Mouse (Mus musculus) layer of hippocampus, postnatal 14 days (tissue): ENCODE data around the gene Sgsm2. TPM values are rescaled to one million over a fixed set of nuclear protein-coding genes. Genes with fewer than 3 reads are reported as not detected.

Experiments
- DNase-seq, 2 experiments: peaks; one replicate each; pipeline ENCODE4 v3.0.0; 2021 to 2022; ENCODE audit warnings: low spot score in 2 of 2, mixed read lengths in 1 of 2
- total RNA-seq, 2 experiments: library from RNA; stranded (reverse); gene quantifications; 2 replicates each; pipeline ENCODE4 v1.2.3; 2021

The Sgsm2 gene
- total RNA-seq, 2 experiments from 2014 or later = 69.6 to 73.0 TPM

DNA sequence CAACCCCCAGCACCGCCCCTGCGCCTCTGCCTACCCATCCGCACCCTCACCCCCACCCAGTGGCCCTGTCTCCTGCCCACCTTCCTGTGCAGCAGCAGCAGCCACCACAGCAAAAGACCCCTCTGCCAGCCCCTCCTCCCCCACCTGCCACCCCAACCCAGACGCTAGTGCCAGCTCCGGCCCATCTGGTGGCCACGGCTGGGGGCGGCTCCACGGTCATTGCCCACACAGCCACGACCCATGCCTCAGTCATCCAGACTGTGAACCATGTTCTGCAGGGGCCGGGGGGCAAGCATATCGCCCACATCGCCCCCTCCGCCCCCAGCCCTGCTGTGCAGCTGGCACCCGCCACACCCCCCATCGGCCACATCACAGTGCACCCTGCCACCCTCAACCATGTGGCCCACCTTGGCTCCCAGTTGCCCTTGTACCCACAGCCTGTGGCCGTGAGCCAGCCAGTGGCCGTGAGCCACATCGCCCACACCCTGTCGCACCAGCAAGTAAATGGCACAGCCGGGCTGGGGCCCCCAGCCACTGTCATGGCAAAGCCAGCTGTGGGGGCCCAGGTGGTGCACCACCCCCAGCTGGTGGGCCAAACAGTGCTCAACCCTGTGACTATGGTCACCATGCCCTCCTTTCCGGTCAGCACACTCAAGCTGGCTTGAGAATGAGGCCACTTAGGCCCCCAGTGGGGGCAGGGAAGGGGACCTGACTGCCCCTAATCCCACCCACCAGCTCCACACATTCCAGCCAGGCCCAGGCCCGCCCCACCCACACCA is 54.0 kb downstream of the Sgsm2 start:
- DNase-seq = no peak

DNA sequence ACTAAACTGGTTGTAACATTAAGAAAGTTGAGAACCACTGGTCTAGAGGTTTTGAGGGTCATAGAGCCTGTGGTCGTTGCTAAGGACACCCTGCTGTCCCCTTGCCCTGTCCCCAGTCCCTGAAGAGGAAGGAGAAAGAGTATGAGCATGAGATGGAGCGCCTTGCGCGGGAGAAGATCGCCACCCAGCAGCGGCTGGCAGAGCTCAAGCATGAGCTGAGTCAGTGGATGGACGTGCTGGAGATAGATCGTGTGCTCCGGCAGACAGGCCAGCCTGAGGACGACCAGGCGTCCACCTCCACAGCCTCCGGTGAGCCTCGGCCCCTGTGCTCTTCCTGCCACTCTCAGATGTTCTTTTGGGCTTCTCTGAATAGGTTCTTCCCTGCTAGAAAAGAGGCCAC is 54.8 kb downstream of the Sgsm2 start:
- DNase-seq = no peak

DNA sequence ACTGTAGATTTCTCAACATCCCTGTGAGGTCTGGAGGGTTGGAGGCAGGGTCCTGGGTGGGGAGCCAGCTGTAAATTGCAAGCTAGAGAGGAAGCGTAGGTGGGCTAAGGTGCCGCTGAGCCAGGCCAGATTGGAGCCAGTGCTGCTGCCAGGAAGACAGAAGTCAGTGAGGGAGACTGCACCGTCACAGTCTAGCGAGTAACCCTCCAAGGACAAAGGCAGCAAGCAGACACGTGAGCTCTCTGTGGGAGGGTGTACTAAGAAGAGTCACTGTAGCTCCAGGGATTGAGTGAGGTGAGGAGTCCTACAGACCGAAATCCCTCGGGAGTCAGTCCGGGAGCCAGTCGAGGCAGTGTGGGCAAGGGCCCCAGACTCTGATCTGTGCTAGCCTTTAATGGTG is 55.5 kb downstream of the Sgsm2 start:
- no peak for DNase-seq

DNA sequence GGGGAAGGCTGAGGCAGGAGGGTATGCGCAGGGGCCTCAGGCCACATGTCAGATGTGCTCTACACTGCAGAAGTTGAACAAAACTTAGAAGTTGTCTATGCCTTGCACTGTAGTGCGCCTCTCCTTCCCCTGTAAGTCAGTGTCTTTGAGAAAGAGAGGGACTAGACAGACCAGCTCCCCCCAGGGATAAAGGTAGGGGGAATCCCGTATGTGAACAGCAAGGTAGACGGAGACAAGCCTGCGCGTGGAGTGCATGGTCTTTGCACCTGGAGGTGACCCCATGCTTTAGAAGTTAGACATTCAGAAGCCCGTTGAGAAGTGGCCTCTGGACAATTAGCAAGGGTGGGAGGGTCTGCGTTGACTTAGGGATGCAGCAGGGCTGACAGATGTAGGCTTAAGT is 56.1 kb downstream of the Sgsm2 start:
- DNase-seq = no peak

DNA sequence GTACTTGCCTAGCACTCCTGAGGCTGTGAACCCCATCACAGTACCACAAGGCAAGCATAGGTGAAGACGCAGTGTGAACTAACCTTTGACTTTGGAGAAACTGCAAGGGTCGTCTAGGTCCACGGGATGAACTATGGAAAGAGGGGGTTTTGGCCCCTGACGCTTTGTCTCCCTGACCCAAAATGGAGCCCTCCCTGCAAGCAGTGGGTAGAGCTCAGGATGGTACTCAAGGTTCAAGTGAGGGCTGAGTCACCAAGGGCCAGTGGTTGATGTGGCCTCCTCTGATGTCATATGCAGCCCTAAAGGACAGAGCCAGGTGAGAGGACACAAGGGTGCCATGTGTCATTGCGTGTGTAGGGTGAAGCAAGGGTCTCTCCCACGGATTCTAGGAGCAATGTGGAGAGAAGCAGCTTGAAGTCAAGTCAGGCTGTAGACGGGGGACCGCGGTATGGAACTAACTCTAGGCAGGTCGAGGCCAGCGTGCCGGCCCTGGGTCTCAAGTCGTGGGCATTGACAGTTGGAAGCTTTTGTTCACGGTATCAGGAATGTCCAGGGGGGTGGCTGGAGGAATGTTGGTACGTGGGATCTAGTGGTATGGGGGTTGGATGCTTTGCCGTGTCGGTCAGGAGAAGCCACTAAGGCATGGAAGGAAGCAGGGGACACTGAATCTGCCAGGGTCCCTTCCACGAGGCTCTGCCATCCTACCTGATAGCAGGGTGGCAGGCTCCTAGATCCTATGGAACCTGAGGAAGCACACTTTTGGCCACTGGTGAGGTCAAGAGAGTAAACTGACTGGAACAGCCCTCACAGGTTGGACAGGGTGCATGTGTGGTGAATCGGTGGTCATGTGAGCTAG is 56.8 kb downstream of the Sgsm2 start:
- DNase-seq = no peak

DNA sequence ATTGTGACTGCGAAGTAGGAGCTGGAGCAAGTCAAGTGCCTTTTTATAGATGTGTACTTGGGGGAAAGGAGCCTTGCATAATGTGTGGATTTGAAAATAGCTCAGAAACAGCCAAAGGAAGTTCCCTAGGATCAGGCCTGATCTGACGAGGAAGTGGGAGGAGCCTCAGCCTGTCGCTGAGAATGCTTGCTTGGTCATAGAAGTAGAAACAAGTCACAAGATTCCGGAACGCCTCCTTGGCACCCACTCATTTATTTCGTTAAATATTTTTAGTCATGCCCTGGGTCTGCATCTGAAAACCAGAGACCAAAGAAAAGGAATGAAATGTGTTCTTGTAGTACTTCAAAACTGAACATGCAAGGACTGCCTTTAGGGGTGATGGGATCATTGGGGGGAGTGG is 57.9 kb downstream of the Sgsm2 start:
- DNase-seq = peak in 1 of 2 experiments; percentile 65

DNA sequence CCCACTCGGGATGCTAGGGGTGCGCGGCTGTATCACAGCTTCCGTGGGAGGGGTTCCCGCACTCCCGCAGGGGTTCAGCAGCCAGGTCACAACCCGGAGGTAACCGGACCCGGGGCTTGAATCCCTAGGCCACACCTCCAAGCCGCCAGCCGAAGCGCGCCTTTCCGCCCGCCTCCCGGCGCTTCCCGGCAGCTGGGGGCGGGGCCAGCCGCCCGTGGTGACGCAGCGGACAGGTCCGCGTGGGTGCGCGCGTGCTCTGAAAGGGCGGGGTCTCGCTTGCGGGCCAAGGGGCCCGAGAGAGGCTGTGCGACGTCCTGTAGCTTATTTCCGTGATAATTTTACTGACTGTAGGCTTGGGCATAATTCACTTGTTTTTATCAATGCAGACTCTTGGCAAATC is 58.4 kb downstream of the Sgsm2 start:
- DNase-seq = peak; percentile 84 to 90

DNA sequence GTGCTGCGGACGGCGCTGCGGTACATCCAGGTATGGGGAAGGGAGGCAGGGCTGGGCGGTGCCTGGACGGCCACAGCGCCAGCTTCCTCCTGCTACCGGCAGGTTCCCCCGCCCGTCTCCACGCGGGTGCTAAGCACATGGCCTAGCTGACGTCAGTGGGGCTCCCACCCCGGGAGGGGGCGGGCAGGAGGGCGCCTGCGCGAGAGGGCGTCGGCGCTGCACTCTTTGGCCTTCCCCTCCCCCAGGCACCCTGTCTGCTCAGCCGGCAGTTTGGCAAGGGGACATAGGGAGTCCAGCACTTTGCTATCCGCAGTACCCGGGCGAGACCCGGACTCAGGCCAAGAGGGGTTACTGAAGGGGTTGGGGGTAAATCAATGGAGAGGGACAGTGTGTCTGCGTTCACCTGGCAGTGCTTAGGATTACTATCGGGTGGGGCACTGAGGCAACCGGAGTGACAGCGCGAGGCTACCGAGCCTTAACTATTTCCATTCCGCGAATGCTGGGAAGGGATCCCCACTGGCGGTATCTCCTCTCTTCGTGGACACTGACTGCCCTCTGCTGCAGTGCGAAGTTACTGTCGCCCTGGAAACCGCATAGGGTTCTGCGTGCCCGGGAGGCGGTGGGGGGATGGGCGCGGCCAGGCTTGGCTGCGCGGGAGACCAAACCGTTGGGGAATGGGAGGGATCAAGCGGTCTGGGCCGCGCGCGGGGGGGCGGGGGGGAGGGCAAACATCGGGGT is 59.0 kb downstream of the Sgsm2 start:
- DNase-seq = peak; percentile 88 to 91

DNA sequence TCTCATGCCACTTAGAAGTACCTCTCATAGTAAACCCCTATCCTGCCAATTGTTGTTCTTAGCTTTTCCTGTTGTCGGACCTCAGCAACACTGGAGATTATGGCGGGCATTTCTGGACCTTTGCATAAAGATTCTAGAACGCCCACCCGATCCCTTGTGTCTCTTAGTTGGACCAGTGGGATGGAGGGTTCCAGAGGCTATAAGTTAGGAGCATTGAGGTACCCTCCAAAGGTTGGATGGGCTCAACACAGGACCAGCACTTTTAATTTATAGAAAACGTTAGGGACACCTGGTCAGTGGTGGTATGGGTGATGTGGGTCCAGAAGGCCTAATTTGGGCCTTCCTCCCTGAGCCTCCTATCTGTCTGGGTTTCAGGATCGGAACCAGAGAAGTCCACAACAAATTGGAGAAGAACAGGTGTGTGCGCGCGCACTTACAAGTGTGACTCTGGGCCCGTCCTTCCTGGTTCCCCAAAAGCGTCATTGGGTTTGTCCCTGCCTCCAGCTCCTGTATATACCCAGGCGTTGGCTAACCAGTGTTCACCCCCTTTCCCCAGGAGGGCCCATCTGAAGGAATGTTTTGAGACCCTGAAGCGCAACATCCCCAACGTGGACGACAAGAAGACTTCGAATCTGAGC is 59.7 kb downstream of the Sgsm2 start:
- DNase-seq = no peak

DNA sequence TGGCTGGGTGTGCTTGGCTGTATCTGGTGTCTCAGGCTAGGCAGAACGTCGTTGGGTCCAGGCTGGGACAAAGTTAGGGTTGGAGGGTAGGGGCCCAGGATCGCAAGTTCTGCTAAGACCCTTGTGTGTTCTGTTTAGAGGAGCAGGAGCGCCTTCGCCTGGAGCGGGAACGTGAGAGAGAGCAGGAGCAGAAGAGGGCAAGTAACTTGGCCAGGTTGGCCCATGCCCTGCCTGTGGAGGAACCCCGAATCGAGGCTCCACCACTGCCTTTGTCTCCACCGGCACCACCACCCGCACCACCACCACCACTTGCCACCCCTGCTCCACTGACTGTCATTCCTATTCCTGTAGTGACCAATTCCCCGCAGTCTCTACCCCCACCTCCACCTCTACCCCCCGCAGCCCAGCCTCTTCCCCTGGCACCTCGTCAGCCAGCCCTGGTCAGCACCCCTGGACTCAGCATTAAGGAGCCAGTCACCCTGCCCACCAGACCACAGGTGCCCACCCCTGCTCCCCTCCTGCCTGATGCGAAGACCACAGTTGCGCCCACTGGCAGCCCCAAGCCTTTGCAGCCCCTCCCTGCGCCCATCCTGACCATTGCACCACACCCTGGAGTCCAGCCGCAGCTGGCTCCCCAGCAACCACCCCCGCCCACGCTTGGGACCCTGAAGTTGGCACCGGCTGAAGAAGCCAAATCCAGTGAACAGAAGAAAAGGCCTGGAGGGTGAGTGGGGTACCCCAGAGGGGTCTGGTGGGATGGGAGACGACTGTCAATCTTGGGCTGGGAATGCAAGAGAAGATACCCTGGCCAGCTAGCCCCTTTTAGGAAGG is 60.4 kb downstream of the Sgsm2 start:
- no peak for DNase-seq

DNA sequence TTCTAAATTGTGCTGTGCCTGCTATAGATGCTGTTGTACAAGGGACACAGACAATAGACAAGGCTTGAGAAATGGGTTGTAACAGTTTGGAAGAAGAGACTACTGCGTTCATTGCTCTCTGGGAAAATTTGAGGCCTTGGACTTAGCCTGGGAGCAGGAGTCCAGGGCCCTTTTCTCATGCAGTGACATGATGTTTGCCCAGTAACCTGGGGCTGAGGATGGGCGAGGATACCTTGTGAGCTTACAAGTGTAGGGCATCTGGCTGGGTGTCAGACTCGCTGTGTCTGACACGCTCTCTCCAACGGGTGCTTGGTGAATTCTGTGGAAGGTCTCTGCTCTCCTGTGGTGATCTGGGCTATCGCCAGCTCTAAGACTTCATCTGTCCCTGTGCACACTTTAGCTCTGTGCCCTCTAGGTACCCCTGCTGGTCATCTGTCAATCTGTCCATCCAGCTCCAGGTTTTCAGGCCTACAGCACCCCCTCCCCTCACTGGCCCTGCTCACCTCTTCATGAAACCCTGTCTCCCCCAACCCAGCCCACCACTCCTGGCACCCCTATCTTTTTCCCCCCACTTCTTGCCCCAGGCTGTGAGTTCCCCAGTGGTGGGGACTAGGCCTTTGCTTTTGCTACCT is 61.2 kb downstream of the Sgsm2 start:
- no peak for DNase-seq

DNA sequence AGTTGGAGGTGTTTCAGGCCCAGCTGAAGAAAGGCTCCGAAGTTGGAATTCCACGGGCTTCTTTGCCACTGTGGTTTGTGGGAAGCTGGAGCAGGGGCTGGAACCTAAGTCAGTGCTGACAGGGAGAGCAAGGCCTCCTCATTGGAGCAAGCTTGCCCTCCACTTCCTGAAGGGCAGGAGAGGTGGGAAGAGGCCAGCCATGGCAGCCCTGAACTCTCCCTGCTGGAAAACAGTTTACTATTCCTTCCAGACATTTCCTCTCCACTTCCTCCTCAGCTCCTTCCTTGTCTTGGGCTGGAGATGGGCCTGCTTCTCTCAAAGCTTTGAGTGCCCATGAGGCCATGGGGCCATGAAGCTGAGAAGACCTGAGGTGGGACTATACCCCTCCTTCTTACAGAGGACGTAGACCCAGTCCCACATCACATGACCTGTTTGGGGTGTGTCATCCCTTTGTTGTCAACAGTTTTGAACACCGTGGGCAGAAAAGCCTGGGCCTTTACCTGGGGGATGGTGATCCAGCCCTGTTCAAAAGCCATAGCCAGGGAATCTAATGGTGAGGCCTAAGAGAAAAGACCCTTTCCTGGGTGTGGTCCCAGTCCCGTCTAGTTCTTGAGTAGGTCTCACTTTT is 62.1 kb downstream of the Sgsm2 start:
- no peak for DNase-seq

DNA sequence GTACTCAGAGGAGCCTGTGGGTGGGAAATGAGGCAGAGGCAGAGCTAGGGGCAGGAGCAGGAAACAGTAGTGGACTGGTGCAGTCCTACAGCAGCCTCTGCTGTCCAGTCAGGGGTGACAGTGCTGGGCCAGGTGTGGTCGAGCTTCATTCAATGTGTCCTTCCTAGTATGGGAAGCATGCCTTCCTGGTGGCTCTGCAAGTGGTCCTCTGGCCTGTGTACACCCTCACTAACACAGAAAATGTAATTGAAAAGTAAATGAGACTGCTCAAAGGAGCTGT is 62.6 kb downstream of the Sgsm2 start:
- DNase-seq = no peak

DNA sequence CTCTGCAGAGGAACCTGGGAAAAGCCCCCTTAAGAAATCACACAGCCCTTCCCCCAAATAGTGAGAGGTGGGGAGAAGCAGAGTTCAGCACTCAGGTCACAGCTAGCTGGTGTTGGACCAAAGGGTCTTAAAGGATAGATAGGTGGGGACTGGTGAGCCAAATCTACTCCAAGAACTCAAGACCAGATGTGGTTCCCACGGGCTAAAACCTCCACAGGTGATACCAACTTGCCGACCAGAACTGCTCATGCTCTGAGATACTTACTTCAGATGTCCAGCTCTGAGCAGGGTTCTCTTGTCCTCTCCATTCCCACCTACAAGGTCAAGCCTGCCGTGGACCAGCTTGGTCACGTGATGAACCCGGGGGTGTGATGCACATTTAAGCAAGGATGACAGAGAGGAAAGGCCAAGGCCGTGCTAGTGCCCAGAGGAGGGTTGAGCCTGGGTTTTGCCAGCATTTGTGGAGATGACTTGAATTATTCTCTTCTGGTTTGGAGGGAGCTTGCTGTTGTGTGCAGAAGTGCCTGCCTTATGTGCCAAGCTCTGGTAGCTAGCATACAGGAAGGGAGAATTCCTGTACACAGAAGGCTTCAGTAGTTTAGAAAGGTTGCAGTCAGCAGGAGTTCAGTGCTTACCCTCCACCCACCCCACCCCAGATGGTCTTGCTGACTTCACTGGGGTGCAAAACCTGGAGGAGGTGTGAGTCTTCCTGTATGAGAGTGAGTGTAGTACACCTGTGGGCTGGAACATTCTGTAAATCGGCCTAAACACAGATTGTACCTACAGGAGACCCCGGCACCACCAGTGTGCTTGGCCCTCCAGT is 63.1 kb downstream of the Sgsm2 start:
- DNase-seq = no peak

DNA sequence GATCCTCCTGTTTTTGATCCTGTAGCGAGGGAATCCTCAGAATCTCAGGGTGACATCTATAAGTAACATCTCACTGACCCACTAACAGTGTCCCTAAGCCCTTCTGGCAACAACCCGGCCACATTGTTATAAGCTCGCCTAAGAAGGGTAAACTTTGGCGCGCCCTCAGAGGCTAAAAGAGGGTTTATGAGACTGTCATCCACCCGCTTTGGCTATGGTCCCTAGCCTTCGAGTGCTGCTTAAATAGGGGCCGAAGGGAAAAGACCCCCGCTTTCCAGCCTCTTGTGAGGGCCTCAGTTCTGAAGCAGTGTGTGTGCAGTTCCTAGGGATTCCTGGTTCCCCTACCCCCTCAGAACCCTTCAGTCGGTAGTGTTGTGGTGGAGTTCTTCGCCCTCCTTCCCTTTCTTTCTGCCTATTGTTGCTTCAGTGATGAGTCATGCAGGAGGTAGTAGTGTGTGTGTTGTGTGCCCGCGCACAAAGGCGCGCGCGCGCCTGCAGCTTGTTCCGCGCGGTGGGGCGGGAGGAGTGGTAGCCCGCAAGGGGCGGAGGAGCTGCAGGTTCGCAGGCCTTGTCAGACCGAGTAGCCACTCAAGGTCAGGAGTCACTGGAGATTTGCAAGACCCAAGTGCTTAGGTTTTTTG is 64.2 kb downstream of the Sgsm2 start:
- DNase-seq = peak in 1 of 2 experiments; percentile 61

DNA sequence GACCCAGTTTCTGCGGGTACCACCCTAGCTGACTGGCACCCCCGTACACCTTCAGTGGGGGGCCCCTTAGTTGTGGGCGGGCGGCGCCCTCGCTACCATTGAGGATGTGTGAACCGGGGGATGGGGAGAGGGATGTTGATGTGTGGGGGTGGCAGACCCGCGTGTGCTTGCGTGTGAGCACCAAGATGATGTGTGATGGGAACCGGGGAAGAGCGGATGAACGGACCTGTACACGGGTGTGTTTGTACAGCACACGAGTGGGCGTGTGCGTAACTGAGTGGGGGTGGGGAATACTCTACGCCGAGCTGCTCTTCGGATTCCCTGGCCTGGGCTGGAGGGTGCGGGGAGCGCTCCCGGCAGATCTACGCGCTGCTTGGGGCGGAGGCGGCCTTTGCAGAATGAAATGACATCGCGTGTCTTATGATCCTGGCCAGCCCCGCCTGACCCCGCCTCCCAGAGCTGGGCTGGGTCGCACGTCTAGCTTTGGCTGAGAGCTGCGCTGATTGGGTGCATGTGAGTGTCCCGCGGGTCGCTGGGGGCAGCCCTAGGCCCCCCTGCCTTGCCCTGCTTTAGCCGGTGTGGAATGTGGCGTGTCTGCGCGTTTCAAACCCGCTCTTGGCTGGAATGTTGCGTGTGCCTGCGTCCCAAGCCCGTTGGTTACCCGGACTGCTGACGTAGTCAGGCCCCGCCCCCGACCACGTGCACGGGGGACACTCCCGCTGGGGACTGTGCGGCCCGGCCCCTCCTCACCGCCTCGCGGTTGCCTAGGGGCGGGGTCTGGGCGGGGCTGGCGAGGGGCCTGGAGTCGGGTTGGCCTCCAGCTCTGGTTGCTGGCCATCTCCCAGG is 65.0 kb downstream of the Sgsm2 start:
- DNase-seq = peak; percentile 97 to 98

DNA sequence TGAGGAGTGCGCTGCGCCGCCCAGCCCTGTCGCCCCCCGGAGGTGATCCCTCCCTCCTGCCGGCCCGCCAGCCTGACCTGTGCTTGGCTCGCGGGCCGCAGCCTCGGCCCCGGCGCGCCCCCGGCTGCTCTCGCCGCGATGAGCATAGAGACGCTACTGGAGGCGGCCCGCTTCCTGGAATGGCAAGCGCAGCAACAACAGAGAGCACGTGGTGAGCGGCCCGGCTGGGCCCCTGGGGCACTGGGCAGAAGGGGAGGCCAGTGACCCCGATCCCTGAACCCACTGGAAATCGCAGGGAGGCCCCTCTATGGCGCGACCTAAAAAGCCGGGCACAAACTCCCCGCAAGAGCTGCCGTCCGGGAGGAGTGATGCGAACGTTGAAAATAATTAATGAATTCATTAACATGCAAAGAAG is 65.7 kb downstream of the Sgsm2 start:
- peak in 1 of 2 experiments; percentile 61 for DNase-seq
